Mouse (Mus musculus) gastrocnemius, postnatal 36 days (tissue): Measurements from ENCODE around the gene Kdm4b. TPM values are rescaled to one million over a fixed set of nuclear protein-coding genes. Genes with fewer than 3 reads are reported as not detected.
A peak's percentile ranks its signal among the peaks of the same experiment; 100 is the strongest.

ENCODE experiments used
- DNase-seq, 2 experiments: peaks; one replicate each; pipeline ENCODE4 v3.0.0; 2022
- intact Hi-C: fragments of 180-260 bp; cut with DNase I; formaldehyde crosslinking; loops from one replicate; pipeline ENCODE4 v1.15.1; 2025
- total RNA-seq, 2 experiments: library from RNA; stranded (reverse); gene quantifications; 2 replicates each; pipeline ENCODE4 v1.2.3; 2021

The Kdm4b gene
- total RNA-seq, 2 experiments from 2014 or later, result 26.0 to 29.8 TPM

- DNase-seq, result no peak
- intact Hi-C loops, result loop anchor here (2.0 kb wide), 1 partner anchor 13 kb away; no protein-coding TSS in a partner anchor
These were observed 11.9 kb downstream of the Kdm4b start for GRCm38 (mm10) chr17:56337791-56338190.

- no peak for DNase-seq
- intact Hi-C loops, result no loop called here
These were observed 13.0 kb downstream of the Kdm4b start for GRCm38 (mm10) chr17:56338909-56339308.

GRCm38 (mm10) chr17:56340717-56341116 lies 14.9 kb downstream of the Kdm4b start:
- intact Hi-C loops, result loop anchor here (5.0 kb wide), 1 partner anchor 43 kb away; no protein-coding TSS in a partner anchor
- no peak for DNase-seq

GRCm38 (mm10) chr17:56343466-56343865 lies 17.6 kb downstream of the Kdm4b start:
- no peak for DNase-seq
- intact Hi-C loops, result loop anchor here (5.0 kb wide), 1 partner anchor 46 kb away; no protein-coding TSS in a partner anchor

GRCm38 (mm10) chr17:56345364-56345763 lies 19.5 kb downstream of the Kdm4b start:
- intact Hi-C loops, result loop anchor here (5.0 kb wide), 1 partner anchor 213 kb away; no protein-coding TSS in a partner anchor
- no peak for DNase-seq

- no peak for DNase-seq
- intact Hi-C loops, result loop anchor here (5.0 kb wide), 1 partner anchor 216 kb away; no protein-coding TSS in a partner anchor
These were observed 22.3 kb downstream of the Kdm4b start for GRCm38 (mm10) chr17:56348128-56348527.

- intact Hi-C loops, result loop anchor here (5.0 kb wide), 1 partner anchor 216 kb away; no protein-coding TSS in a partner anchor
These were observed 22.7 kb downstream of the Kdm4b start for GRCm38 (mm10) chr17:56348586-56348985.

GRCm38 (mm10) chr17:56350694-56351093 lies 24.8 kb downstream of the Kdm4b start:
- DNase-seq, result peak; percentile 65 to 73
- intact Hi-C loops, result loop anchor here (2.0 to 10.0 kb wide), 2 partner anchors 14 to 314 kb away; no protein-coding TSS in a partner anchor

More at GRCm38 (mm10) chr17:56348586-56348985, 22.7 kb downstream of the Kdm4b start:
- no peak for DNase-seq

GRCm38 (mm10) chr17:56356921-56357885 lies 31.3 kb downstream of the Kdm4b start:
- intact Hi-C loops, result loop anchor here (1.0 to 10.0 kb wide), 4 partner anchors 50 to 308 kb away; no protein-coding TSS in a partner anchor
- DNase-seq, result peak; percentile 43 to 53

GRCm38 (mm10) chr17:56359183-56359725 lies 33.4 kb downstream of the Kdm4b start:
- DNase-seq, result no peak
- intact Hi-C loops, result loop anchor here (5.0 to 10.0 kb wide), 2 partner anchors 48 to 306 kb away; no protein-coding TSS in a partner anchor

- intact Hi-C loops, result loop anchor here (5.0 to 10.0 kb wide), 3 partner anchors 47 to 305 kb away; no protein-coding TSS in a partner anchor
- no peak for DNase-seq
These were observed 34.0 kb downstream of the Kdm4b start for GRCm38 (mm10) chr17:56359864-56360263.

GRCm38 (mm10) chr17:56360451-56360850 lies 34.6 kb downstream of the Kdm4b start:
- intact Hi-C loops, result loop anchor here (5.0 kb wide), 1 partner anchor 62 kb away; no protein-coding TSS in a partner anchor
- no peak for DNase-seq

GRCm38 (mm10) chr17:56361542-56361941 lies 35.7 kb downstream of the Kdm4b start:
- no peak for DNase-seq
- intact Hi-C loops, result loop anchor here (5.0 kb wide), 1 partner anchor 61 kb away; no protein-coding TSS in a partner anchor

- intact Hi-C loops, result no loop called here
- DNase-seq, result no peak
These were observed 40.2 kb downstream of the Kdm4b start for GRCm38 (mm10) chr17:56365791-56366673.

- DNase-seq, result no peak
- intact Hi-C loops, result no loop called here
These were observed 42.5 kb downstream of the Kdm4b start for GRCm38 (mm10) chr17:56368291-56368790.

GRCm38 (mm10) chr17:56370090-56370489 lies 44.2 kb downstream of the Kdm4b start:
- intact Hi-C loops, result no loop called here
- no peak for DNase-seq

GRCm38 (mm10) chr17:56371029-56371660 lies 45.3 kb downstream of the Kdm4b start:
- no peak for DNase-seq
- intact Hi-C loops, result no loop called here

- DNase-seq, result no peak
- intact Hi-C loops, result no loop called here
These were observed 46.2 kb downstream of the Kdm4b start for GRCm38 (mm10) chr17:56372109-56372508.
